8 mouse cellular contexts compared by ENCODE assay signal in genomic region chr3:51583574-51584391, GRCm38 (mm10). TPM values are rescaled to one million over a fixed set of nuclear protein-coding genes. Genes with fewer than 3 reads are reported as not detected.
DNase-seq lines count a peak whose midpoint lies in the region; ATAC-seq lines count a peak whose summit lies in the region.

No protein-coding gene starts in this region.

- peak; percentile 34 to 59; a peak in 2 of 4 replicates for ATAC-seq in hematopoietic stem cell, adult 5-6 weeks (replicated peaks in 1 of 2; ENCODE audit: insufficient read depth in 1 of 2, low FRiP score in 2 of 2, low TSS enrichment in 1 of 2, low read depth in 1 of 2, poor library complexity in 2 of 2, severe bottlenecking in 2 of 2)

- peak; percentile 72 for DNase-seq in ES-CJ7 (ENCODE audit: low read depth, low spot score)
- peak; percentile 71 for DNase-seq in cerebellum, adult 11 months
- peak; percentile 87 for DNase-seq in forelimb bud, embryonic 11.5 days (ENCODE audit: low read depth, low spot score)
- DNase-seq in layer of hippocampus, adult 18-20 months (ENCODE audit: low spot score in 2 of 2): peak; percentile 64 to 91
- DNase-seq in lung, postnatal 10 days: peak; percentile 90
- peak; percentile 37 for DNase-seq in retina, adult 2 months (ENCODE audit: low read depth, low spot score)
- peak; percentile 59 to 65 for DNase-seq in thymus, postnatal 36 days

RNA-seq across cellular contexts. Expression of gene Setd7, which starts 23.1 kb away (rescaled TPM):
- total RNA-seq in hematopoietic stem cell, adult 5-6 weeks (2017): 47.3 and 47.4 TPM in 2 replicates
- 100 to 1,000 TPM; 143 to 153 TPM for total RNA-seq in layer of hippocampus, adult 18-20 months (2021)

Comparison
In these comparisons a context has a peak if more than half of its experiments do, and no peak if none do; other contexts are left out.
1. Peak in every context shown above with its lines: DNase-seq and ATAC-seq.
2. DNase-seq: peak in every context shown above with its lines; median percentile 90 in lung, postnatal 10 days; 87 in forelimb bud, embryonic 11.5 days; 78 in layer of hippocampus, adult 18-20 months; 72 in ES-CJ7; 71 in cerebellum, adult 11 months; 62 in thymus, postnatal 36 days; 37 in retina, adult 2 months.